Mouse (Mus musculus) testis, adult 2 months (tissue): ENCODE measurements around the gene Lyg1.

ENCODE experiments used
- CTCF ChIP-seq: fragments of 200-500 bp; IDR thresholded peaks from 2 replicates; pipeline ENCODE4 v1.5.1; 2012; ENCODE audit warnings: low read depth, mild to moderate bottlenecking, inconsistent platforms, low read length, moderate library complexity; ENCODE audit not compliant: control insufficient read depth, insufficient read depth, insufficient replicate concordance
- POLR2A ChIP-seq: fragments of 200-500 bp; IDR thresholded peaks from 2 replicates; pipeline ENCODE4 v1.6.1; 2012; ENCODE audit warnings: low read depth, mild to moderate bottlenecking, inconsistent platforms, low read length, moderate library complexity; ENCODE audit not compliant: control insufficient read depth

DNA sequence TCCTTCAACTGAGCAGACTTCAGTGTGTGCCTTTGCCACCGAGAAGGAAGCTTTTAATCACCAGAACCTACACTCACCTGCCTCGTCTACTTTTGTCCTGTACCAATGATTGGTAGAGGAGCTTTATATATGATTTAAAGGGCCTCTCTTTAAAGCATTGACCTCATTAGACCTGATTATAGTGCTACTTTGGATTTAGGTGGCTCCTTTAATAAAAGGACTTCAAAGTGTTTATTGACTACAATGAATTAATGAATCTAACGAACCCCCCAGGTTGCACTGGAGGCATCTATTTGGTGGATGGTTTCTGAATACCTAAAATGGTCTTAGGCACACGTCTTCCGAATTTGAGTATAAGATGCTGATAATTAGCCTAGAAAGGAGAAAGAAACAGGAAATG lies 41.2 kb downstream of the Lyg1 start, which contains the start of gene Lyg2:
- TF ChIP-seq CTCF (no peak), POLR2A (no peak)
